Mouse (Mus musculus) testis, adult 2 months (tissue): ENCODE results near the gene Dusp11. TPM values are rescaled to one million over a fixed set of nuclear protein-coding genes. Genes with fewer than 3 reads are reported as not detected.
"Not testable (repeated sequence)": the region's sequence is repeated elsewhere in the genome, so short reads cannot be mapped to it uniquely, and the experiment has no call there.

Source experiments
- H3K27ac ChIP-seq: fragments of 200-500 bp; 2 replicates; pipeline ENCODE4 v1.5.1; 2012; ENCODE audit warnings: low read depth, low read length; ENCODE audit not compliant: control insufficient read depth, insufficient read depth
- H3K27me3 ChIP-seq: fragments of 200-500 bp; 2 replicates; pipeline ENCODE4 v1.6.1; 2012; ENCODE audit warnings: mild to moderate bottlenecking, low read length, moderate library complexity; ENCODE audit not compliant: control insufficient read depth, insufficient read depth
- H3K36me3 ChIP-seq: fragments of 200-500 bp; 2 replicates; pipeline ENCODE4 v1.6.1; 2012; ENCODE audit warnings: mild to moderate bottlenecking, low read length; ENCODE audit not compliant: control insufficient read depth, insufficient read depth
- H3K4me1 ChIP-seq: fragments of 200-500 bp; 2 replicates; pipeline ENCODE4 v1.6.1; 2012; ENCODE audit warnings: low read length; ENCODE audit not compliant: control insufficient read depth, insufficient read depth
- H3K4me3 ChIP-seq: fragments of 200-500 bp; 2 replicates; pipeline ENCODE4 v1.5.1; 2012; ENCODE audit warnings: low read depth, mild to moderate bottlenecking, low read length, moderate library complexity, mixed read lengths; ENCODE audit not compliant: control insufficient read depth
- CTCF ChIP-seq: fragments of 200-500 bp; IDR thresholded peaks from 2 replicates; pipeline ENCODE4 v1.5.1; 2012; ENCODE audit warnings: low read depth, mild to moderate bottlenecking, inconsistent platforms, low read length, moderate library complexity; ENCODE audit not compliant: control insufficient read depth, insufficient read depth, insufficient replicate concordance
- POLR2A ChIP-seq: fragments of 200-500 bp; IDR thresholded peaks from 2 replicates; pipeline ENCODE4 v1.6.1; 2012; ENCODE audit warnings: low read depth, mild to moderate bottlenecking, inconsistent platforms, low read length, moderate library complexity; ENCODE audit not compliant: control insufficient read depth
- polyA plus RNA-seq: library from polyadenylated mRNA; depleted of rRNA; stranded (reverse); fragments of >200 nt; gene quantifications from 2 replicates; pipeline ENCODE4 v1.2.3, GENCODE M21; 2012

Dusp11 gene
- polyA plus RNA-seq, 1 experiment, result 15.7 TPM

DNA sequence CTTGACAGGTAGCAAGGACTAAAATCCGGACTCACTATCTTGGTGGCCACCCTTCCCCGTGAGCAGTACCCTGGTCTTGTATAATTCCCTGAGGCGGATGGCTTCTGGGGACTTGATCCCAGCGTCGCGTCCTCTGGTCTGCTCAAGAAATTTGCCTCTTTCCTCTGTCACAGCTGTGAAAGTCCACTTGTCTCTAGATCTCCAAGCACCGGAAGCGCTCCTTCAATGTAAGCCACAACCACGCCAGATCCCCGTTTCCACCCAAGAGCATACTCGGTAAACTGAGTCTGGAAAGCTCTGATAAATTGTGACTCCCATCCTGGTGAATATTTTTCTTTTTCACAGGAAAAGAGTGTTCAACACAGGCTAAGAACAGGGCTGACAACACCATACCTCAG is 46.3 kb downstream of the Dusp11 start:
- Histone ChIP-seq H3K4me3 (peak overlapping the region; percentile 93), H3K36me3 (no peaks in the 10 kb centered on the region), H3K27me3 (no peaks in the 10 kb centered on the region), H3K27ac (peak overlapping the region; percentile 70), H3K4me1 (peaks cover 5% of the 10 kb centered on the region)
- TF ChIP-seq CTCF, result no peak
- no peak for TF ChIP-seq POLR2A

DNA sequence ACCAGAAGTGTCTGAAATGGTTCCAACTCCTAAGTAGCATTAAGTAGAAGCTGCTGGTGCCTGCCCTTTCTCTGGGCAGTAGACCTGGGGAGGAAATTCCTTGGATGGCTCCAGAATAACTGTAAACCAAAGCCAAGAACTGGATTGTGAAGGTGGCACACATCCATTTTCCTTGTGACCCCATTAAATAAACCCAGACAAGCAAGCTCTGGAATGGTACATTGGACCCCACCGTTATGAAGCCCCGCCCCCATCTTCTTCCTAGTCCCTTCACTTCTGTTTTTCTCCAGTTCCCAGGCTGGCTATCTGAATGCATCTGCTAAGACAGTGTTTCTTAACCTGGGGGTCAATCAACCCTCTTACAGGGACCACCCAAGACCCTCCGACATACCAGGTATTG is 49.9 kb downstream of the Dusp11 start, which contains the start of gene Tprkb:
Gene Tprkb, plus strand, starts transcription at position 279 of the 400 bp plus-strand sequence.
- no peak within 1 kb of the TSS for H3K27ac ChIP-seq
- H3K36me3 ChIP-seq, result no peaks in the 10 kb centered on the region
- no peak for TF ChIP-seq POLR2A
- H3K4me1 ChIP-seq, result peaks cover 5% of the 10 kb centered on the region
- H3K27me3 ChIP-seq, result no peaks in the 10 kb centered on the region
- no peak within 1 kb of the TSS for H3K4me3 ChIP-seq

DNA sequence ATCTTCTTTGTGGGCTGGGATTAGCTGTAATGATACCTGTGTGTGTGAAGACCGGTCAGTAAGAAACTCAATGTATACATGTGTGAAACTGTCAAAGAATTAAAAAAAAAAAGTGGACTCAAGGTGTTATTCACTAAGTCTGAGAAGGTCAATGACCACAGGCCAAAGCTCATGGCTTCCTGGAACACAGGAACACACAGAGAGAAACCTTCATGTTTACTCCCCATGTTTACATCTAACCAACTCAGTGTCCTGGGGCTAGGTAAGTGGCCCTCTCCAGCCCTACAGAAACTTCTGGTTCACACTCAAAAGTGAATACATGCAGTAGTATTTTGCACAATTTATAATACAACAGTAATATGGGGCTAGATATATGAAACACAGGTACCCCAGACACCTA is 51.8 kb downstream of the Dusp11 start:
- TF ChIP-seq CTCF (no peak), POLR2A (no peak)
- Histone ChIP-seq H3K27me3 (no peaks in the 10 kb centered on the region), H3K4me3 (no peak overlapping the region), H3K36me3 (no peaks in the 10 kb centered on the region), H3K4me1 (no peaks in the 10 kb centered on the region), H3K27ac (no peak overlapping the region)

DNA sequence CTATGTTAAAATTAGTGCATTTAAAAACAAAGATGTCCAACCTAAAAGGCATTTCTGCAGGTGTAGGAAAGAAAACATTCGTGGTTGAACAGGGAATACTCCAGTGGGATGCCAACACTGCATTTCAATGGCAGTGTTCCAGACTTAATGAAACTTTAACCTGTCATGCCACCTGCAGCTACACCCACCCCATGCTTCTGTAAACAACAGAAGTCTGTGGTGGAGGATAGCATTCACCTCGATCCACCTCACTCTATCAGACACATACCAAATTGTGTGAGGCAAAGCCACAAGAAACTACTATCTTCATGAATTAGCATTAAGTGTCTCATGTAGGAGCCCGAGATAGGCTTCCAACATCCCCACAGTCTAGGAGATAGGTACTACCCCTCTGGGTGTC is 53.1 kb downstream of the Dusp11 start:
- Histone ChIP-seq H3K36me3 (no peaks in the 10 kb centered on the region), H3K27me3 (no peaks in the 10 kb centered on the region), H3K4me1 (no peaks in the 10 kb centered on the region), H3K4me3 (no peak overlapping the region), H3K27ac (no peak overlapping the region)
- TF ChIP-seq CTCF (no peak), POLR2A (no peak)

DNA sequence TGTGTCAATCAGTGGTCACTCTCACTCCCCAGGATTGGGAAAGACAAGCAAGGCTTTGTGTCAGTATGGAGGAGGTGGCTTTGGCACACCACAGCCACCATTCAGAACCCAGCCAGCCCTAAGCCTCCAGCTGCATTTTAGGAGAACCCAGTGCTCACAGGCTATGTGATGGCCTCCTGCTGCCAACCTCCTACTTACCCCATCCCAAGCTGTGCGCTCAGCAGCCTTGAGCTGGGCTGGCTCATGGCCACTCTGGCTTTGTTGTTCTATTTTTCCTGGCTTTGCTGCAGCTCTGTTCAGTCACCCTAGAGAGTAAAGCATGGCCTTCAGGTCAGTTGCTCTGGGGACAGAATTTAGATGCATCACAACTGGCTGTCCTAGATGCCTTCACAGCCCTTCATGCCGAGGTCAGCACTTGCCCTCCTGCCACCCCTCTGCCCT is 54.5 kb downstream of the Dusp11 start:
- not testable (repeated sequence) for H3K4me3 ChIP-seq, H3K27me3 ChIP-seq, H3K27ac ChIP-seq

DNA sequence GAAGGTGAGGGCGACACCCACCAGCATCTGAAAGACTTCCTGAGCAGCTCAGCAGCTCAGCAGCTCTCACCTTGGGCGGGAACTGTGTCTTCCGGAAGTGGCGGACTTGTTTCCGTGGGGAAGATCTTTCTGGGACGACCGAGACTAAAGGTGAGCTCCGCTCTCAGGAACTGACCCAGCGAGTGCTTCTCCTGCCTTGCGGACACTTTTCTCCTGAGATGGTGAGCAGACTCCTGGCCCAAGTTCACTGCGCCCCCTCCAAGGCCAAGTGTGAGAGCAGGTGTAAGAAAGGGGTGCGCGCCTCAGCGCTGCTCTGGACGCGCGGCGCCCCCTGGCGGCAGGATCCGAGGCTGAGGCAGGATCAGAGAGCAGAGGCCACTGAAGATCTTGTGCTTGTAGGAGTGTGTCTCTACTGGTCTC is 56.8 kb downstream of the Dusp11 start, which contains the start of gene Nat8f4:
Gene Nat8f4, minus strand, starts transcription at position 243 of the 420 bp plus-strand sequence.
- Histone ChIP-seq H3K27ac (peak within 1 kb of the TSS; percentile 39; the same call in 1 of the 2 replicates), H3K4me3 (peak within 1 kb of the TSS; percentile 71)
- not testable (repeated sequence) for H3K4me1 ChIP-seq, H3K36me3 ChIP-seq, H3K27me3 ChIP-seq
- TF ChIP-seq CTCF, result peak; percentile 80

More for the DNA sequence above, 54.5 kb downstream of the Dusp11 start:
- not testable (repeated sequence) for H3K4me1 ChIP-seq, H3K36me3 ChIP-seq

DNA sequence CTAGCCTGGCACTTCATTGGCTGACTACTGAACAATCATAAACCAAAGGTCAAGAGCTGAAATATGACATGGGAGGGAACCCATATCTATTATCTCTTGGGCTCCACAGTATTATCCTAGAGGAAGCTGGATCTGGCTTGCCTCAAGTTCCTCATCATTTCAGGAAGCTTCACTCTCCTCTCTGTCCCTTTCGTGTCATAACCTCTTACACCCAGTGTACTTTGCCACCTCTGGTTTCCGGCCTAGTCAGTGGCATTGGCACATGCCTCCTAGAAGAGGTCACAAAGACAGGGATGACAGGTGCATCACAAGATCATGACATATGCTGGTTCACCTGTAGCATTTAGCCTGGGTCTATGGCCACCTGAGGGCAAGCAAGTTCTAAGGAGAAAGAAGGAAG is 59.2 kb downstream of the Dusp11 start:
- Histone ChIP-seq H3K4me3 (peak overlapping the region; percentile 61; the same call in 1 of the 2 replicates), H3K27me3 (no peaks in the 10 kb centered on the region), H3K27ac (peak overlapping the region; percentile 12; the same call in 1 of the 2 replicates), H3K36me3 (no peaks in the 10 kb centered on the region), H3K4me1 (no peaks in the 10 kb centered on the region)
- TF ChIP-seq POLR2A (no peak), CTCF (no peak)

DNA sequence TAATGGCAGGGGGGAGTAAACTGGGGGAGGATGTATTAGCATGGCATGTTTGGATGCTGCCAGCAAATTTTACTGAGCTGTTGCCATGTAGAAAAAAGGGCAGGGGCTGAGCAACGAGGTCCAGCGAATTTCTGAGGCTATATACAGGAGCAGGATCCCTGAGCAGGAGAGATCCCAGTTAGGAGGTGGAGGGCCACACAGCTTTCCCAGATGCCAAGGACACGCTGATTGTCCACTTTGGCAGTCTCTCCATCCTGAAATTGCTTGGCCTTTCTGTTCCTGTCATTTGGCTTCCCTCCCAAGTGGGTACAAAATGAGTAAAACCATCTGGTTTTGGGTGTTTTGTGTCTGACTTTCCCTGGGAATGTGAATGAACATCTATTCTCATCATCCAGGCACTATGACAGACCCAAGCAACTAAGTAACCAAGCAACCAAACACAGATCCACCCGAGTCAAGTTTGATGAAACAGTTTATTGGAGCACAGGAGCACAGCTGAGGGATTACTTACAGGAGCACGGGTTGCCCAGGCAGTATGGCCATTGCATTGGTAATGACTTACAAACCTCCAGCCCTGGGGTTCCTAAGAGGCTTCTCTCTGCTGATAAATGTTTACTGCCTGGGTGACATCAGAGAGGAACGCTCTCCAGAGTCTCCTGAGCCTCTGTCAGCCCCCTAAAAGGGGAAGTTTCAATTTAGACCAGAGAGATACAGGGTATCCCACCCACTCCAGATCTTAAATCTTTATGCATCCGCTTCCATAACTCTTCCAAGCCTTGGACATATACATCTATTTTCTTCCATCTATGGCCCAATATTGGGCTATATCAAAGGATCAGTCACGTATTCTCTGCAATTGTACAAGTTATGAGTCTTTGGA is 62.6 kb downstream of the Dusp11 start:
- not testable (repeated sequence) for H3K36me3 ChIP-seq, H3K27me3 ChIP-seq, H3K4me1 ChIP-seq, H3K4me3 ChIP-seq, H3K27ac ChIP-seq
